Mouse (Mus musculus): Measurements from ENCODE around the gene Anapc16.

- TF ChIP-seq CTCF (IDR thresholded peaks at IDR 0.05; ENCODE audit: low read depth, low read length) = no peak
- TF ChIP-seq POLR2A (IDR thresholded peaks at IDR 0.05; ENCODE audit: borderline replicate concordance, low read depth, low read length) = no peak
Measured at GRCm38 (mm10) chr10:60035744-60036143, 32.8 kb upstream of the Anapc16 start.

Measured in bone marrow macrophage, adult 2 months (primary cell).